Mouse (Mus musculus) midbrain, embryonic 16.5 days (tissue): ENCODE data around the gene Aldh3b1. TPM values are rescaled to one million over a fixed set of nuclear protein-coding genes. Genes with fewer than 3 reads are reported as not detected.

Source experiments
- ATAC-seq: fragments of 200-750 bp; cut with Nextera tagmentation; 2 replicates; pipeline ENCODE4 v1.8.0; 2017; ENCODE audit warnings: moderate TSS enrichment
- H3K27ac ChIP-seq: fragments of 300-500 bp; sonication (generic); 2 replicates; pipeline ENCODE4 v1.5.1; 2014; ENCODE audit warnings: mild to moderate bottlenecking, low read length, mixed read lengths
- H3K27me3 ChIP-seq: fragments of 300-500 bp; sonication (generic); 2 replicates; pipeline ENCODE4 v1.6.1; 2014; ENCODE audit warnings: low read depth, low read length, mixed read lengths; ENCODE audit not compliant: control insufficient read depth, insufficient read depth
- H3K36me3 ChIP-seq: fragments of 300-500 bp; sonication (generic); 2 replicates; pipeline ENCODE4 v1.6.1; 2014; ENCODE audit warnings: mild to moderate bottlenecking, low read length, moderate library complexity, mixed read lengths; ENCODE audit not compliant: control insufficient read depth, insufficient read depth
- H3K4me1 ChIP-seq: fragments of 300-500 bp; sonication (generic); 2 replicates; pipeline ENCODE4 v1.6.1; 2014; ENCODE audit warnings: mild to moderate bottlenecking, low read length, mixed read lengths; ENCODE audit not compliant: control insufficient read depth, insufficient read depth
- H3K4me2 ChIP-seq: fragments of 300-500 bp; sonication (generic); 2 replicates; pipeline ENCODE4 v1.6.1; 2014; ENCODE audit warnings: mild to moderate bottlenecking, low read length, mixed read lengths
- H3K4me3 ChIP-seq: fragments of 300-500 bp; sonication (generic); 2 replicates; pipeline ENCODE4 v1.5.1; 2014; ENCODE audit warnings: low read depth, mild to moderate bottlenecking, low read length, moderate library complexity, mixed read lengths
- H3K9ac ChIP-seq: fragments of 300-500 bp; sonication (generic); 2 replicates; pipeline ENCODE4 v1.6.1; 2014; ENCODE audit warnings: low read depth, low read length, mixed read lengths
- H3K9me3 ChIP-seq: fragments of 300-500 bp; sonication (generic); replicated peaks from 2 replicates; pipeline ENCODE4 v1.6.1; 2014; ENCODE audit warnings: mild to moderate bottlenecking, low read length, mixed read lengths; ENCODE audit not compliant: control insufficient read depth, poor library complexity, severe bottlenecking
- WGBS: fragments of 180-500 bp; shearing (Covaris S2); extraction: QIAGEN DNeasy Blood & Tissue Kit; methylation state at CpG from one replicate; pipeline ENCODE4 v1.1.7; 2014; 5-methylcytosine and 5-hydroxymethylcytosine counted together
- polyA plus RNA-seq: library from polyadenylated mRNA; unstranded; fragments of >200 nt; fragmentation: Nextera tagmentation; extraction: Ambion mirVana; gene quantifications from 2 replicates; pipeline ENCODE4 v1.2.1, GENCODE M21; 2015

Gene Aldh3b1
- polyA plus RNA-seq, 1 experiment from 2014 or later = 2.0 TPM

DNA sequence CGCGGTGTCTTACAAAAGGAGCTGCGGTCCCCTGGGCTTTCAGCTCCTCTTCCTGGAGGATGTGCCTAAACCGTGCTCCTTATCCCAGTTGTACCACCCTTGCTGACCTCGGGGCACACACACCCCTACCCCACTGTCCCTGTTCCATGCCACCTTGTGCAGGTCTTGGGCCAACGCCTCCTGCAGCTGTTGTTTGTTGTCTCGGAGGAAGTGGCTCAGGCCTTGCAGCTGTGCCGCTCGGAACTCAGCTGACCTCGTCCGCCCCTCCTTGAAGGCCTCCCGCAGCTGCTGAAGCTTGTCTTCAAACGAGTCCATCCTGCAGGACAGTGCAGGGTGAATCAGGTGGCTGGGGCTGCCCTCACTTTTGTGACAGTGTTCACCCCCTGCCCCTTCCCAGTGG, 6.0 kb downstream of the Aldh3b1 start:
- Histone ChIP-seq H3K9ac (no peak overlapping the region), H3K27ac (no peak overlapping the region), H3K9me3 (no peaks in the 10 kb centered on the region), H3K27me3 (no peaks in the 10 kb centered on the region), H3K4me3 (no peak overlapping the region), H3K36me3 (no peaks in the 10 kb centered on the region), H3K4me2 (no peak overlapping the region), H3K4me1 (no peaks in the 10 kb centered on the region)
- no peak for ATAC-seq
- WGBS = 55% methylated on average over 13 of the region's 13 CpGs

DNA sequence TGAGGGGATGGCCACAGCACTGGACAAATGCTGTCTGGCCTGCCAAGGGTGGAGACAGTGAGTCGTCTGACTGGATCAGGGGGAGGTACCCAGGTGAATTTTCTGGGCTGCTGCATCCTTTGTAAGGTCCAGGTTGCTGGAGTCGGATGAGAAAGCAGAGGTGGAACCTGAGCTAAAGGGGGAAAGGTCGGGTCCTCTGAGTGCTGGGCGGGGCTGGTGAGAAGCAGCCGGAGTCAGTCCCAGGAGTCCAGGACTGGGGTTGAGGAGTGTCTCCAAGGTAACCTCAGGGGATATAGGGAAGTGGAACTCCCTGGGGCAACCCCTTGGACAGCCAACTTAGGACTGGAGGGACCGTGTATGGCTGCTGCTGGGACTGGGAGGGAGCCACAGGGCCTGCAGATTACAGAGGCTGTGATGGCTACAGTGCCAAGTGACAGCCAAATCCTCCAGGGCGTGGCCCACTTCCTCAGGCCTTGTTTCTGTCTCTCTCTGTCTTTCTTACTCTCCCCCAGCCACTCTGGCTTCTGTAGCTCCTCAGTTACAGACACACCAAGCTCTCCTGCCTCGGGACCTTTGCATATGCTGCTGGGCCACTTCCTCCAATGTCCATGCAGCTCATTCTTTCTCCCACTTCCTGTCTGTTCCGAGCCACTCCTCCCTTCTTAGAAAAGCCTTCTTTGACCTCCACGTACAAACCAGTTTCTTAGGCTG, 6.8 kb downstream of the Aldh3b1 start:
- Histone ChIP-seq H3K36me3 (no peaks in the 10 kb centered on the region), H3K4me3 (no peak overlapping the region), H3K9ac (no peak overlapping the region), H3K27ac (no peak overlapping the region), H3K27me3 (no peaks in the 10 kb centered on the region), H3K9me3 (no peaks in the 10 kb centered on the region), H3K4me1 (no peaks in the 10 kb centered on the region), H3K4me2 (no peak overlapping the region)
- no peak for ATAC-seq
- WGBS = 58% methylated on average over 10 of the region's 10 CpGs

DNA sequence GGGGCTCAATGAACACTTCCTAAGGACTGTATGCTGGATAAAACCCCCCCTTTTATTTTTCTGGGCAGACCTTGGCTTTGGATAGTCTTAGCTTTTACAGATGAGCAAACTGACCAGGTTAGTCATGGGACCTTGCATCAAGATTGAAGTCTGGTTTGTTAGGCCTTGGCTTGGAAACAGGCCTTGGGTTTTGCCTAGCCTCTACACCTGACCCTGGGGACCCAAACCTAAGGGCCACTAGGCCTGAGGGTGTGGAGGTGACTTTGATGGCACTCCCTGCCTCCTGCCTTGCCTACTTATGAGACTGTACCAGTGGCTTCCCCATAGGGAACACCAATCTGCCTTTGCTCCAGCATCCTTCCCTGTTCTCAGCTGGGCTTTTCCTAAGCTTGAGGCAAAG, 9.7 kb downstream of the Aldh3b1 start:
- no peak for ATAC-seq

DNA sequence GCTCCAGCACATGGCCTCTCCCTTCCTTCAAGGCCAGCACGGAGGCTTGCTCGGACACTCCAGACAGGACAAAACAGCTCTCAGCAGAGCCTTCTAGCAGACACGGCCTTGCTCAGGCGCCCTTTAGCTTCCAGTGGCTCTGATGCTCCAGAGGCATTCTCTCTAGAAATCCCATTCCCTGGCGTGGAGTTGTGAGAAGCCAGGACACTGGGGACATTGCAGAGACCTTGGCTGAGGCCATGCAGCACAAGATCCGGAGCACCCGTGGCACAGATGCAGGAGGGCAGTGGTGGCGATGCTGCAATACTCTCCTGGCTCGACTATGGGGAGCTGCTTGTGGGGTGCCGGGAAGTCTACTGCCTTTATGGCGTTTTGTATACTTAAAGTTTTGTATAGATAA, 12.9 kb downstream of the Aldh3b1 start:
- H3K9me3 ChIP-seq = no peaks in the 10 kb centered on the region
- no peaks in the 10 kb centered on the region for H3K27me3 ChIP-seq
- H3K4me3 ChIP-seq = no peak overlapping the region
- H3K4me1 ChIP-seq = peaks cover 11% of the 10 kb centered on the region
- H3K4me2 ChIP-seq = no peak overlapping the region
- ATAC-seq = no peak
- H3K36me3 ChIP-seq = no peaks in the 10 kb centered on the region
- WGBS = 77% methylated on average over 11 of the region's 11 CpGs
- H3K27ac ChIP-seq = no peak overlapping the region
- no peak overlapping the region for H3K9ac ChIP-seq

More for the DNA sequence above, 9.7 kb downstream of the Aldh3b1 start:
- Histone ChIP-seq H3K9ac (no peak overlapping the region), H3K27me3 (no peaks in the 10 kb centered on the region), H3K36me3 (no peaks in the 10 kb centered on the region), H3K4me2 (no peak overlapping the region), H3K4me1 (no peaks in the 10 kb centered on the region), H3K9me3 (no peaks in the 10 kb centered on the region), H3K27ac (no peak overlapping the region), H3K4me3 (no peak overlapping the region)

DNA sequence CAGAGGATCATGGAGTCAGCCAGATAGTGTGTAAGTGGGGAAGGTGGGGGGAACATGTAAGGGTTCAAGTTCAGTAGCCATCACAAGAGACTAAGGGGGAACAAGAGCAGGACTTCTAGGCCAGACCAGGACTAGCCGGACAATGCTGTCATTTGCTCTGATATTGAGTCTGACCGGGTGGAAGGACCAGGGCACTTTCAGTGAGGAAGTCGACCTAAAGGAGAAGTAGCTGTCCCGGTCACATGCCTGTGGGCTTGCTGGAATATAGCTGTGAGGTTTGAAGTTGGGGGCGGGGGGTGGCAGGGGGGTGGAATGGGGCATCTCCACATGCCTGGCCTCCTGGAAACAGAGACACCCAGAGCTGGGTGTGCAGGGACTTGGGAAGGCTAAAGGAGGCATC, 15.1 kb downstream of the Aldh3b1 start:
- peaks cover 7% of the 10 kb centered on the region for H3K36me3 ChIP-seq
- no peak overlapping the region for H3K27ac ChIP-seq
- H3K4me3 ChIP-seq = no peak overlapping the region
- peaks cover 16% of the 10 kb centered on the region for H3K4me1 ChIP-seq
- WGBS = 80% methylated on average over 5 of the region's 5 CpGs
- no peak overlapping the region for H3K4me2 ChIP-seq
- no peaks in the 10 kb centered on the region for H3K9me3 ChIP-seq
- no peak for ATAC-seq
- H3K9ac ChIP-seq = no peak overlapping the region
- H3K27me3 ChIP-seq = no peaks in the 10 kb centered on the region

DNA sequence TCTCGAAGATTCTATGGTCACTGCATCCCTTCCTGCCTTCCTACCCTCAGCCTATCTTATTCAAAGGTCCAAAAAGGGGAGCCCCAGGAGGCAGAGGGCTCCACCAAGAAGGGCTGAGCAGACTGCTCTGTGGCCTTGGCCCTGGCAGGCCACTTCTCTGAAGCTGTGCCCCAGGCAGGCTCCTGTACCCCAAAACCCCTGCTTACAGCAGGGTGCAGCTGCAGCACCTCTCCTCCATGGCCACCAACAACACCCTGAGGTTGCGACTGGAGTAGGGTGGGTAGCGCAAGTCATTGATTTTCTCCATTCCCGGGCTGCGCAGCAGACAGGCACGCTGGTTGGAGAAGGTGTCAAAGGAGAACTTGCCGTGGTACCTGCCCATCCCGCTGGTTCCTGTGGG, 15.9 kb downstream of the Aldh3b1 start:
- peaks cover 13% of the 10 kb centered on the region for H3K36me3 ChIP-seq
- peaks cover 16% of the 10 kb centered on the region for H3K4me1 ChIP-seq
- no peak overlapping the region for H3K27ac ChIP-seq
- peak overlapping the region; percentile 62 for H3K4me2 ChIP-seq
- ATAC-seq = no peak
- WGBS = 87% methylated on average over 8 of the region's 8 CpGs
- H3K4me3 ChIP-seq = peak overlapping the region; percentile 57
- H3K9ac ChIP-seq = 0 out of 2 replicates have a peak overlapping the region, but pooled peaks have one; percentile 65
- H3K9me3 ChIP-seq = no peaks in the 10 kb centered on the region
- no peaks in the 10 kb centered on the region for H3K27me3 ChIP-seq

DNA sequence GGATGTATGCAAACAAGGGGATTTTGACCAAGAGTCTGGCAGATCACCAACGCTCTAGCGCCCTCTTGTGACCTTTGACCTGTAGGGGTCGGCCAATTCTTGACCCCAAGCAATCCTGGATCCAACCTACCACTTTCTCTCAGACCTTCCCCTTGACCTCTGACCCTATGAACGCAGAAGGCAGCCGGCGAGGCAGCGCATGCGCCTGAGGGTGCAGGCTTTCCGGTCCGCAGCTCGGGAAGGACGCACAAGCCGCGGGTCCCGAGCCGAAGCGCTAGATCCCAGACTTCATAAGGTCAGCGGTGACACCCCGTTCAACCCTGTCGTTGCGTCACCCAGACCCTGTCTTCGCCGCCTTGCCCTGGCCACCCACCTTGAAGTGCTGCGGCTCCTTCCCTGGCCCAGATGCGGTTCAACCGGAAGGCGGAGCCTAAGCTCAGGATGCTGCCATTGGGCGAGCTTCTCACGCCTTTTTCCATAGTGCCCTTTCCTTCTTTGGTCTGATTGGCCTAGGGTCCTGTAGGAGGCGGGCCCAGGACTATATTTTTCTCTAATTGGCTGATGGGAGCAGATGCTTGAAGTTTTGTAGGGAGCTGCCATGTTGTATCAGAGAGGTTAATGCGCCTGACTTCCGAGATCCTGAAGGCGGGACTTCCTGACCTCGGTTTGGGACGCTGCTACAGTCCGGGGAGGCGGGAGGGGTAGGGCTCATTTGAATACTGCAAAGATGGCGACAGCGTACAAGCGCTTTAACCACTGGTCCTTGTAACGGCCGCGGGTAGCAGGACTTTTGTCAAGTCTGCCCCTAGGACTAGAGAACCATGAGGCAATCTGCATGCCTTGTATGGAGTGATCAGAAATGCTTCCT, 17.0 kb downstream of the Aldh3b1 start, which contains the start of gene Ndufs8:
TSS of gene Ndufs8 (minus strand) at position 438 of the 868 bp plus-strand sequence.
- peak within 1 kb of the TSS; percentile 71 for H3K4me2 ChIP-seq
- peak within 1 kb of the TSS; percentile 57 for H3K4me3 ChIP-seq
- WGBS = under 1% methylated on average over 43 of the region's 43 CpGs
- H3K36me3 ChIP-seq = peaks cover 17% of the 10 kb centered on the region
- peak within 1 kb of the TSS; percentile 65 for H3K9ac ChIP-seq
- ATAC-seq = peak; percentile 98
- no peaks in the 10 kb centered on the region for H3K9me3 ChIP-seq
- peaks cover 16% of the 10 kb centered on the region for H3K4me1 ChIP-seq
- no peaks in the 10 kb centered on the region for H3K27me3 ChIP-seq
- H3K27ac ChIP-seq = peak within 1 kb of the TSS; percentile 79

DNA sequence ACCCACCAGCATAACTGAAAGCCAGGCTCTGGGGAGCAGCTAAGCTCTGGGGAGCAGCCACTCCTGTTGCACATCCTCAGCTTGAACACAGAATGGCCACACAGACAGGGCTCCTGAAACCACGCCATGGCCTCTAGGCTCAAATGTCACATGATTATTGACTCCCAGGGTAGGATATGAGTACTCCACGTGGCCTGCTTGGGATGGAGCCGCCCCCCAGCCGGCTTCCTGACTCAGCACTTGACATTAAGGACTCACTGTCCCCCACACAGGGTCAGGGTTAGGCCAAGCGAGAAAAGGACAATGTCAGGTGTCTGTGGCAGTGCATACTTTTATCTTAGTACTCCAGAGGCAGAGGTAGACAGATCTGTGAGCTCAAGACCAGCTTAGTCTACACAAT, 19.4 kb downstream of the Aldh3b1 start:
- Histone ChIP-seq H3K27ac (no peak overlapping the region), H3K9ac (no peak overlapping the region), H3K4me1 (peaks cover 24% of the 10 kb centered on the region), H3K4me2 (no peak overlapping the region), H3K4me3 (no peak overlapping the region), H3K9me3 (no peaks in the 10 kb centered on the region), H3K27me3 (no peaks in the 10 kb centered on the region; the same call in 1 of the 2 replicates), H3K36me3 (peaks cover 17% of the 10 kb centered on the region)
- no peak for ATAC-seq
- 84% methylated on average over 5 of the region's 5 CpGs for WGBS
